Mouse (Mus musculus) ES-CJ7 (cell line): ENCODE results near the gene Scd2.
"Not testable (repeated sequence)": the region's sequence is repeated elsewhere in the genome, so short reads cannot be mapped to it uniquely, and the experiment has no call there.

ENCODE experiments used
- DNase-seq: peaks from one replicate; pipeline ENCODE4 v3.0.0; 2011; ENCODE audit warnings: low read depth, low spot score

Scd2 gene

GRCm38 (mm10) chr19:44292941-44293768 is at the start of gene Scd2:
Gene Scd2, plus strand, starts transcription at chr19:44293674.
- peak; percentile 82 for DNase-seq

GRCm38 (mm10) chr19:44245761-44246171 is 47.7 kb upstream of the Scd2 start:
- DNase-seq, result peak; percentile 77

GRCm38 (mm10) chr19:44246341-44246911 is 47.0 kb upstream of the Scd2 start:
- no peak for DNase-seq

- no peak for DNase-seq
Observed at GRCm38 (mm10) chr19:44247281-44248080, 46.0 kb upstream of the Scd2 start.

GRCm38 (mm10) chr19:44248081-44248853 is 45.2 kb upstream of the Scd2 start:
- DNase-seq, result peak; percentile 99

- no peak for DNase-seq
Observed at GRCm38 (mm10) chr19:44248854-44249351, 44.6 kb upstream of the Scd2 start.

GRCm38 (mm10) chr19:44251138-44251537 is 42.3 kb upstream of the Scd2 start:
- not testable (repeated sequence) for DNase-seq

GRCm38 (mm10) chr19:44251936-44252558 is 41.4 kb upstream of the Scd2 start:
- DNase-seq, result no peak

GRCm38 (mm10) chr19:44254106-44254505 is 39.4 kb upstream of the Scd2 start:
- DNase-seq, result not testable (repeated sequence)

- DNase-seq, result no peak
Observed at GRCm38 (mm10) chr19:44257377-44257966, 36.0 kb upstream of the Scd2 start.

- DNase-seq, result no peak
Observed at GRCm38 (mm10) chr19:44259484-44259883, 34.0 kb upstream of the Scd2 start.

GRCm38 (mm10) chr19:44260487-44260886 is 33.0 kb upstream of the Scd2 start:
- DNase-seq, result no peak

GRCm38 (mm10) chr19:44261774-44262173 is 31.7 kb upstream of the Scd2 start:
- peak; percentile 92 for DNase-seq

GRCm38 (mm10) chr19:44263581-44263980 is 29.9 kb upstream of the Scd2 start:
- DNase-seq, result no peak

- no peak for DNase-seq
Observed at GRCm38 (mm10) chr19:44264226-44264625, 29.2 kb upstream of the Scd2 start.

- peak; percentile 58 for DNase-seq
Observed at GRCm38 (mm10) chr19:44265300-44265699, 28.2 kb upstream of the Scd2 start.

- DNase-seq, result peak; percentile 99
Observed at GRCm38 (mm10) chr19:44265911-44266337, 27.6 kb upstream of the Scd2 start.

- DNase-seq, result peak; percentile 84
Observed at GRCm38 (mm10) chr19:44266458-44266823, 27.0 kb upstream of the Scd2 start.

GRCm38 (mm10) chr19:44266824-44267498 is 26.5 kb upstream of the Scd2 start:
- DNase-seq, result peak; percentile 98

- DNase-seq, result no peak
Observed at GRCm38 (mm10) chr19:44267499-44268002, 25.9 kb upstream of the Scd2 start.
